8 mouse cellular contexts compared by ENCODE assay signal in genomic region chr3:65990957-65991646, GRCm38 (mm10). TPM values are rescaled to one million over a fixed set of nuclear protein-coding genes. Genes with fewer than 3 reads are reported as not detected.
DNase-seq lines count a peak whose midpoint lies in the region; ATAC-seq and TF ChIP-seq lines count a peak whose summit lies in the region.

No protein-coding gene starts in this region.

- peak; percentile 96 for TF ChIP-seq CTCF in heart, adult 2 months (IDR thresholded peaks at IDR 0.05)
- no peak for TF ChIP-seq CTCF in bone marrow, adult 2 months (IDR thresholded peaks at IDR 0.05; ENCODE audit: control insufficient read depth, insufficient read depth, low read length)
- peak; percentile 83 for TF ChIP-seq CTCF in midbrain, postnatal 0 days (IDR thresholded peaks at IDR 0.05)

- peaks cover 4% of the 10 kb centered on the region for H3K4me1 ChIP-seq in heart, adult 2 months (ENCODE audit: control insufficient read depth, insufficient read depth, low read length)
- no peaks in the 10 kb centered on the region for H3K4me1 ChIP-seq in heart, embryonic 11.5 days (ENCODE audit: control insufficient read depth, insufficient read depth, low read length)
- H3K4me1 ChIP-seq in bone marrow, adult 2 months (ENCODE audit: control insufficient read depth, insufficient read depth, low read length) = no peaks in the 10 kb centered on the region; the same call in 1 of the 2 replicates
- H3K4me1 ChIP-seq in heart, embryonic 15.5 days (replicated peaks) = peaks cover 3% of the 10 kb centered on the region; the same call in 1 of the 2 replicates
- no peaks in the 10 kb centered on the region for H3K4me1 ChIP-seq in midbrain, postnatal 0 days (ENCODE audit: insufficient read depth, low read length)

- no peaks in the 10 kb centered on the region for H3K9me3 ChIP-seq in heart, embryonic 11.5 days (replicated peaks; ENCODE audit: control insufficient read depth, low read length)
- no peaks in the 10 kb centered on the region for H3K9me3 ChIP-seq in heart, embryonic 15.5 days (replicated peaks)
- H3K9me3 ChIP-seq in midbrain, postnatal 0 days (ENCODE audit: low read length) = no peaks in the 10 kb centered on the region

- no peak for TF ChIP-seq POLR2A in heart, adult 2 months (IDR thresholded peaks at IDR 0.05; ENCODE audit: insufficient read depth, low read depth, low read length)
- no peak for TF ChIP-seq POLR2A in bone marrow, adult 2 months (IDR thresholded peaks at IDR 0.05; ENCODE audit: borderline replicate concordance, control insufficient read depth, low read depth, low read length)

- no peaks in the 10 kb centered on the region for H3K36me3 ChIP-seq in heart, adult 2 months (ENCODE audit: control insufficient read depth, insufficient read depth, low read length)
- no peaks in the 10 kb centered on the region for H3K36me3 ChIP-seq in heart, embryonic 11.5 days (ENCODE audit: control insufficient read depth, insufficient read depth, low read length)
- H3K36me3 ChIP-seq in heart, embryonic 15.5 days = no peaks in the 10 kb centered on the region
- H3K36me3 ChIP-seq in midbrain, postnatal 0 days (ENCODE audit: insufficient read depth, low read length) = no peaks in the 10 kb centered on the region

- H3K4me2 ChIP-seq in heart, embryonic 11.5 days = no peak overlapping the region
- peak overlapping the region; percentile 20; the same call in 1 of the 2 replicates for H3K4me2 ChIP-seq in heart, embryonic 15.5 days
- H3K4me2 ChIP-seq in midbrain, postnatal 0 days (ENCODE audit: low read depth, low read length, poor library complexity, severe bottlenecking) = no peak overlapping the region

- no peak overlapping the region; the same call in 1 of the 2 replicates for H3K9ac ChIP-seq in heart, adult 2 months (ENCODE audit: low read depth, low read length)
- no peak overlapping the region for H3K9ac ChIP-seq in heart, embryonic 11.5 days (ENCODE audit: low read depth, low read length)
- no peak overlapping the region for H3K9ac ChIP-seq in heart, embryonic 15.5 days
- no peak overlapping the region for H3K9ac ChIP-seq in midbrain, postnatal 0 days (replicated peaks; ENCODE audit: low read length, poor library complexity, severe bottlenecking)

- H3K27ac ChIP-seq in heart, adult 2 months = peak overlapping the region; percentile 36
- H3K27ac ChIP-seq in heart, embryonic 11.5 days (ENCODE audit: low read depth, low read length) = no peak overlapping the region
- H3K27ac ChIP-seq in bone marrow, adult 2 months (ENCODE audit: control insufficient read depth, insufficient read depth, low read depth, low read length, poor library complexity) = no peak overlapping the region
- no peak overlapping the region for H3K27ac ChIP-seq in heart, embryonic 15.5 days
- H3K27ac ChIP-seq in midbrain, postnatal 0 days (ENCODE audit: low read depth, low read length) = no peak overlapping the region

- peak; percentile 11 to 45 for DNase-seq in heart, adult 2 months
- DNase-seq in CD4-positive helper T cell, adult 2 months (ENCODE audit: low read depth, low spot score) = peak; percentile 59
- DNase-seq in left cerebral cortex, postnatal 14 days (ENCODE audit: low spot score in 2 of 2) = peak; percentile 66 to 80
- peak; percentile 75 for DNase-seq in midbrain, postnatal 0 days (ENCODE audit: low spot score)
- DNase-seq in gastrocnemius, postnatal 10 days = no peak

- no peak for TF ChIP-seq EP300 in heart, adult 2 months (IDR thresholded peaks at IDR 0.05; ENCODE audit: insufficient read depth, low read depth, low read length)

- intact Hi-C loops in heart, adult 2 months (cut with DNase I) = loop anchor here (2.0 to 5.0 kb wide), 4 partner anchors 14 to 129 kb away; no protein-coding TSS in a partner anchor
- intact Hi-C loops in left cerebral cortex, postnatal 14 days (cut with DNase I) = no loop called here

- H3K27me3 ChIP-seq in heart, adult 2 months (ENCODE audit: control insufficient read depth, insufficient read depth, low read length) = no peaks in the 10 kb centered on the region
- H3K27me3 ChIP-seq in heart, embryonic 11.5 days (ENCODE audit: control insufficient read depth, insufficient read depth, low read length) = no peaks in the 10 kb centered on the region
- no peaks in the 10 kb centered on the region for H3K27me3 ChIP-seq in heart, embryonic 15.5 days
- no peaks in the 10 kb centered on the region for H3K27me3 ChIP-seq in midbrain, postnatal 0 days (ENCODE audit: insufficient read depth, low read length)

- ATAC-seq in heart, embryonic 11.5 days (replicated peaks; ENCODE audit: insufficient number of reproducible peaks, low FRiP score, low TSS enrichment) = no peak
- ATAC-seq in heart, embryonic 15.5 days (replicated peaks; ENCODE audit: insufficient number of reproducible peaks, insufficient read depth, low FRiP score, low read depth) = no peak
- ATAC-seq in midbrain, postnatal 0 days (ENCODE audit: low FRiP score) = no peak

- no peaks in the 10 kb centered on the region for H3K79me2 ChIP-seq in heart, adult 2 months (replicated peaks; ENCODE audit: control insufficient read depth, insufficient read depth, low read length)

- H3K4me3 ChIP-seq in heart, adult 2 months = no peak overlapping the region
- H3K4me3 ChIP-seq in heart, embryonic 11.5 days (ENCODE audit: low read depth, low read length) = no peak overlapping the region
- H3K4me3 ChIP-seq in bone marrow, adult 2 months (replicated peaks; ENCODE audit: control insufficient read depth, low read depth, low read length) = peak overlapping the region; percentile 20
- no peak overlapping the region for H3K4me3 ChIP-seq in heart, embryonic 15.5 days
- no peak overlapping the region for H3K4me3 ChIP-seq in midbrain, postnatal 0 days (ENCODE audit: low read depth, low read length)

- 5% methylated on average over 3 of the region's 3 CpGs for WGBS in heart, adult 2 months
- 17% methylated on average over 3 of the region's 3 CpGs for WGBS in heart, embryonic 11.5 days (ENCODE audit: insufficient replicate concordance)
- WGBS in bone marrow, adult 2 months = 1% methylated on average over 3 of the region's 3 CpGs
- WGBS in heart, embryonic 15.5 days = 8% methylated on average over 3 of the region's 3 CpGs
- WGBS in midbrain, postnatal 0 days = 19% methylated on average over 3 of the region's 3 CpGs

RNA-seq across cellular contexts. Expression of gene Ccnl1, which starts 33.1 kb away (rescaled TPM):
- total RNA-seq in heart, adult 2 months (2021) = 10 to 100 TPM; 16.7 to 18.1 TPM
- 17.8 and 24.6 TPM in 2 replicates for polyA plus RNA-seq in heart, adult 2 months (2012; rRNA removed)
- 91.5 and 97.7 TPM in 2 replicates for polyA plus RNA-seq in heart, embryonic 11.5 days (2014; fragmentation: Nextera tagmentation; extraction: Ambion mirVana)
- 97.4 and 133 TPM in 2 replicates for polyA plus RNA-seq in bone marrow, adult 2 months (2011; ENCODE audit: insufficient read depth, insufficient read length, low replicate concordance, missing spikeins)
- polyA plus RNA-seq in heart, embryonic 15.5 days (2015; fragmentation: Nextera tagmentation; extraction: Ambion mirVana) = 60.5 and 67.5 TPM in 2 replicates
- total RNA-seq in left cerebral cortex, postnatal 14 days (2021) = 10 to 100 TPM; 45.7 to 50.8 TPM
- total RNA-seq in midbrain, postnatal 0 days (2014; rRNA removed) = 38.7 and 60.3 TPM in 2 replicates
- polyA plus RNA-seq in midbrain, postnatal 0 days (2015; fragmentation: Nextera tagmentation; extraction: Ambion mirVana) = 52.2 and 58.4 TPM in 2 replicates
- total RNA-seq in gastrocnemius, postnatal 10 days (2021) = 10 to 100 TPM; 22.7 to 36.5 TPM
